Mouse (Mus musculus) small intestine, adult 10 weeks (tissue): ENCODE data around the gene Olfr331. TPM values are rescaled to one million over a fixed set of nuclear protein-coding genes. Genes with fewer than 3 reads are reported as not detected.

Source experiments
- polyA plus RNA-seq: library from polyadenylated mRNA; stranded (reverse); fragments of 350-450 nt; fragmentation: Illumina TruSeq; extraction: RNeasy Lipid Tissue Mini Kit (QIAGEN cat#74804); gene quantifications from one replicate; pipeline ENCODE4 v1.2.3, GENCODE M21; 2014; ENCODE audit warnings: low replicate concordance

Olfr331 gene
- polyA plus RNA-seq, result not detected

DNA sequence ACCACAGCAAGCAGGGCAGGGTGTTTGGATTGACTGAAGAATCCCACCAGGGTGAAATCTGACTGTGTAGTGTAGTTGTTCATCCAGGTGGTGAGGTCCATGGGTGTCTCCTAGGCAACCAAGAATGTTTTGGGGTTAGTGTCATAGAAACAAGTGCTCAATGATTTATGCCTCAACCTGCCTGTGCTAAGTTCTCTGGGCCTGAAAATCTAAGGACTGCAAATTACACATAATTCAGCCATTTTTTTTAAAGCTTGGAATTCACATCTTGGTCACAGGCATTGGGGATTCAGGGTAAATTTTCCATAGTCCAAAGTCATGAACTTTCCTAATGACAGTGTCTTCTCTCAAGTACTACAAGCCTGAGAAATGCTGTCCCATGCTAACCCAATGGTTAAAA is at the start of gene Olfr331:
Gene Olfr331 (minus strand): TSS at position 101 of the 400 bp plus-strand sequence.

DNA sequence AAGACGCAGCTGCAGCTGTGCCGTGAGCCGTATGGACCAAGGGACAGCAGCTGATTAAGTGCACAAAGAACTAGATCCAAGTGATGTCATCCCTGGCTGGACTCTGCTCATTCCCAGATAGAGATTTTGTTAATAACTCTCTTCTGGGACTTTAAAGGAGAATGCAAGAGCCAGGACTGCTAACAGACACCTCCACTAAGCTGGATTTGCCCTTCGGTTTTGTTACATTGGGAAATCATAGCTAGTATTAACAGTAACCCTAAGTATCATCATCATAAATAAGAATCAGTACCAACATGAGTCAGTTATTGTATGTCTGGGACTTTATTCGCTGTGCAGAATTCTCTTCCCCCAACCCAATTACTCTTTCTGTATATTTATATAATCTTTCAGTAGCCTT is 44.0 kb upstream of the Olfr331 start, which contains the start of gene Olfr329-ps:
Gene Olfr329-ps (minus strand): TSS at position 101 of the 400 bp plus-strand sequence.

DNA sequence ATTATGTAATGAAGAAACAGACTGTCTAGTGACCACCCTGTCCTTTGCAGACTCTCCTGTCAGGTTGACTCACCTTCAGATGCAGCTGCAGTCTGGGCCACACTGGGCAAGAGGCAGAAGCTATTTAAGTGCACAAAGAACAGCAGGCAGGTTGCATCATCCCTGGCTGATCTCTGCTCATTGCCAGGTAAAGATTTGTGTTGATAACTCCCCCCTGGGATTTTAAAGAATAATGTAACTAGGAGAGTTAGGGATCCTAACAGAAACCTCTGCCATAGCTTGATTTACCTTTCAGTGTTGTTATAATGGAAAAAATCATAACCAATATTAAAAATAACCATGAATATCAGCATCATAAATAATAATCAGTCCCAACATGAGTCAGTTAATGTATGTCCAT is 32.4 kb upstream of the Olfr331 start, which contains the start of gene Olfr330:
Gene Olfr330 (minus strand): TSS at position 101 of the 400 bp plus-strand sequence.

DNA sequence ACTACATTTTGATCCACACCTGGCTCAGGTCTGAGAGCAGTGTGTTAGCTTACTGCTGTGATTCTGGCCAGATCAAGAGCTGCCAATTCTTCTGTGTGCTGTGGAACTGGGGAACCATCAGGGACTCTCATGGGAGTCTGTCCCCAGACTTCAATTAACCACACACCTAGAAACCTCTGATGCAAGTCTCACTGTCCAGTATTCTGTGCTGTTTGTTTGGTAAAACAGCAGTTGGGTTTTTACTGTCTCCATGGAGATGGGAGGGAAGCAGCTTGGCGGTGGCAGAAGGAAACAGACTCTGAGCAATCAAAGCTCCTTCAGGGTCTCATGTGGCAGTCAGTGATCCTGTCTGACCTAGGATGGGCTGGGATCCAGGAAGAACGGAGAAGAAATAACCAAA is 9.9 kb downstream of the Olfr331 start, which contains the start of gene Olfr332:
Gene Olfr332 (minus strand): TSS at position 101 of the 400 bp plus-strand sequence.

DNA sequence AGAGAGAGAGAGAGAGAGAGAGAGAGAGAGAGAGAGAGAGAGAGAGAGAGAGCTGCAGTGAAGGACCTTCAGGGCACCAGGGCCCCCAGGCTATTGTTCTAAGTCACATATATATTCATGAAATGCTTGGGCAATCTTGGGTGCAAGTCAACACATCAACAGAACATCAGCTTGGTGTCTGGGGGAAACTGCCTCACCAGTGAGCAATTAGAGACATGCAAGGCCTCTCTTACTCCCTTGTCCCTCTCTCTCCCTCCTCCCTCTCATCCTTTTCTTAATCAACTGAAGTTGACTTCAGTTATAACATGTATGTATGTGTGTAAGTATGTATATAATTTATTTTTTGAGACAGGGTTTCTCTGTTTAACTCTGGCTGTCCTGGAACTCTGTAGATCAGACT is 40.2 kb downstream of the Olfr331 start, which contains the start of gene Olfr30:
Gene Olfr30 (minus strand): TSS at position 101 of the 400 bp plus-strand sequence.

DNA sequence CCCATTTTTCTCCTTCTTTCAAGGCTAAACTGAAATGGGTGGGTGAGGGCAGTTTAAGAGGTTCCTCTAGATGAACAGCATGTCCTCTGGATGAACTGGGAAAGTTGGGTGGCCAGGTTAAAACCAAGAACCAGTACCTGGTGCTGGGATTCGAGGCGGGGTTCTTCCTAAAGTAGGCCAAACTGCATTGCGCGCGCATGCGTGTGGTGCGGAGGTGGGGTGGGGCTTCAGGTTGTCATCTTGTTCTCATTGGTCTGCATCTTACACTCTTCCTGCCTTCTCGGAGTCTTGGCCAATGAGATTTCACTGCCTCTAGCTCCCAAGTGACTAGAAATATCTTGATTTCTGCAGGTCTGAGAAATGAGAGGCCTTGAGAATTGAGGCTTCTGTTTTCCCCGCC is 49.6 kb downstream of the Olfr331 start, which contains the start of gene Lypd9:
Gene Lypd9 (minus strand): TSS at position 165 of the 400 bp plus-strand sequence.

Other genes with a start within 250 kb of the Olfr331 start
- gene 4930438A08Rik, start 227.8 kb downstream of the Olfr331 start, polyA plus RNA-seq, result not detected
- gene Zfp692, start 195.5 kb downstream of the Olfr331 start, polyA plus RNA-seq, result 0.59 TPM
- gene Zfp672, start 172.2 kb downstream of the Olfr331 start, polyA plus RNA-seq, result 52.8 TPM
- gene Sh3bp5l, start 171.8 kb downstream of the Olfr331 start, polyA plus RNA-seq, result 0.63 TPM
- gene Lypd8, start 123.5 kb downstream of the Olfr331 start, polyA plus RNA-seq, result 654 TPM
- 0.52 TPM for gene 1810065E05Rik, start 81.5 kb downstream of the Olfr331 start, polyA plus RNA-seq
- gene Gm12253, start 70.0 kb downstream of the Olfr331 start, polyA plus RNA-seq, result not detected
- not detected for gene Lypd9, start 49.6 kb downstream of the Olfr331 start, polyA plus RNA-seq
- not detected for gene Olfr30, start 40.3 kb downstream of the Olfr331 start, polyA plus RNA-seq
- gene Olfr332, start 10.0 kb downstream of the Olfr331 start, polyA plus RNA-seq, result not detected
- not detected for gene Olfr330, start 32.3 kb upstream of the Olfr331 start, polyA plus RNA-seq
- gene Olfr329-ps, start 43.9 kb upstream of the Olfr331 start, polyA plus RNA-seq, result not detected
- gene Olfr328, start 53.1 kb upstream of the Olfr331 start, polyA plus RNA-seq, result not detected
- gene Olfr224, start 68.0 kb upstream of the Olfr331 start, polyA plus RNA-seq, result not detected
- gene Olfr325, start 75.2 kb upstream of the Olfr331 start, polyA plus RNA-seq, result not detected
- gene Olfr324, start 92.5 kb upstream of the Olfr331 start, polyA plus RNA-seq, result not detected
- 1,849 TPM for gene 2210407C18Rik, start 113.5 kb upstream of the Olfr331 start, polyA plus RNA-seq
- not detected for gene Olfr323, start 127.9 kb upstream of the Olfr331 start, polyA plus RNA-seq
- not detected for gene Trim58, start 137.9 kb upstream of the Olfr331 start, polyA plus RNA-seq
- gene Olfr322, start 156.2 kb upstream of the Olfr331 start, polyA plus RNA-seq, result not detected
- gene Olfr320, start 178.5 kb upstream of the Olfr331 start, polyA plus RNA-seq, result not detected
- not detected for gene Olfr319, start 196.6 kb upstream of the Olfr331 start, polyA plus RNA-seq
- not detected for gene Olfr318, start 221.4 kb upstream of the Olfr331 start, polyA plus RNA-seq
- not detected for gene Olfr317, start 236.6 kb upstream of the Olfr331 start, polyA plus RNA-seq